Mouse (Mus musculus) left cerebral cortex, adult 11 months (tissue): ENCODE results near the gene Lrp6.

Experiments
- DNase-seq: peaks from one replicate; pipeline ENCODE4 v3.0.0; 2022; ENCODE audit warnings: low spot score

The Lrp6 gene

DNA sequence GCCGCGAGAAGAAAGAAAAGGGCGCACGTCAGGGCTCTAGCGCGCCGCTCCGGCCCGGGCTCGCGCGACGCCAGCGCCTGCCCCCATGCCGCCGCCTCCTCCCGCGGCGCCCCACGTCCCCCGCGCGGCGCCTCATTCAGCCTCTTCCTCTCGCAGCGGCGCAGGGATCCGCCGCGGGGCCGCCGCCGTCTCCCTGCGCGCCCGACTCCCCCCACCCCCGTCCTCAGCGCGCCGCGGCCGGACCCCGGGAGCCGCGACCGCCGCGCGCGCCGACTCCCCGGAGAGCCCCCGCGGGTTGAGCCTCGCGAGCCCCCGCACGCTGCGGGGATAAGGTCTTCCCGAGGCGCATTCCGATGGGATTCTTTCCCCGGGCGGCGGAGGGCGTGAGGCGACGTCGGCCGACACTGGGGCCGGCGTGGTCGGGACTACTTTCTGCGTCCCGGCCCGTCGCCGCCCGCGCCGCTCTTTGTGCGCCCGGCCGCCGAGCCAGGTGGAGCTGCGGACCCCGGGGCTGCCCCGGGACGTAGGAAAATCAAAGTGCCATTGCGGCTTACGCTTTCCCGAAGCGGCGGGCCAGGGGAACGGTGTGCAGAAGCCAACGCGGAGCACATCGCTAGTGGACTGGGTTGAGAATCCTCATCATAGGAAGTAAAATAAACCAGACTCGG lies at the start of gene Lrp6:
TSS of gene Lrp6 (minus strand) at position 148 of the 668 bp plus-strand sequence.
- peak; percentile 55 for DNase-seq

DNA sequence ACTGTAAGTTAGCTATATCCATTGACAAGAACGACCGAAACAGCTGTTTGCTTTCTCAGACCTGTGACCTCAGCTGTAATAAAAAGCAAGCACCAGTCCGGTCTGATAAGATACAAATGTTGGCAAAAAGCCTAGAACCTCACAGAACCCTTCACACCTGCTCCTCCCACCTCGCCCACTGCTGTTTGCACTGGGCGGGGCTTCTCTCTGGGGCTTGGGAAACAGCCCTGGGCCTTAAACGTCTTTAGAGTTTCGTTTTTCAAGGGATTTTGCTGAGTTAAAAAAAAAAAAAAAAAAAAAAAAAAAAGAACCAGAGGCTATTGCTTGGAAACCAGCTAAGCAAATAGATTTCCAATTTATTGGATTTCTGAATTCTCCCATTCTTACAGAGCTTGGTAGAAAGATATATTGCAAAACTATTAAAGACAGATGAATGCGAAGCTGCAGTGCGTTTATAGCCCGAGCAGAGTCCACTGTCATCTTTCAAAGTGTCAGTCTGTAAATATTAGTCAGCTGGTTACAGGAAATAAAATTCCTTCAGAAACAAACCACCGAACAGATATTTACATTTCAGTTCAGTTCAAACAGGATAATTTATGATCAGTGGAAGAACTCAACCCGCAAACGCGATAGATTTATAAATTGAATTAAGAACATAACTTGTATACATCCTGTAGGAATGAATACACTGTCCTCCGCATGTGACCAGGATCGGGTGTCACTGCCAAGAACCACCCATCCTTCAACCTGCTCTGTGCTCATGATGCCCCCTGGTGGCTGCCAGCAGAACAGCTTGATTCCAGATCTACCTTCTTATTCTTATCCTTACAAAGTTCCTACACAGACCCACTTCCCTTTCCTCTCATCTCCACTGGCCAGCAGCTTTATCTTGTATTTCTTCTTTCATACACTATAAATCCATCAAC lies 48.2 kb upstream of the Lrp6 start:
- DNase-seq: peak; percentile 77

DNA sequence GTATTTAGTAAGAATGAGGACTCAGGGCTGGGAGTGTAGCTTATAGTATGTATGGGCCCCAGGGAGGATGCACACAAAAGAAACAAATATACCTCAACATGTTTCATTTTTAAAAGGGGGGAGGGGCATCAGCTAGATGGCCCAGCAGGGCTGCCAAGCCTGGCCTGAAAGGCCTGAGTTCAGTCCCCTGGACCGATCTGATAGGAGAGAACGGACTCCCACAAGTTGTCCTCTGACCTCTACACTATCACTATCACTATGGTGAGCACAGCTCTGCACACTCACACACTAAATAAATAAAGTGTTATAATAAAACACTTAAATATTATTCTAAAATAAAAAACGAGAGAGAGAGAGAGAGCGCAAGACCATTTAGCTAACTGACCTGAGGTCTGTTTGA lies 47.6 kb upstream of the Lrp6 start:
- no peak for DNase-seq

DNA sequence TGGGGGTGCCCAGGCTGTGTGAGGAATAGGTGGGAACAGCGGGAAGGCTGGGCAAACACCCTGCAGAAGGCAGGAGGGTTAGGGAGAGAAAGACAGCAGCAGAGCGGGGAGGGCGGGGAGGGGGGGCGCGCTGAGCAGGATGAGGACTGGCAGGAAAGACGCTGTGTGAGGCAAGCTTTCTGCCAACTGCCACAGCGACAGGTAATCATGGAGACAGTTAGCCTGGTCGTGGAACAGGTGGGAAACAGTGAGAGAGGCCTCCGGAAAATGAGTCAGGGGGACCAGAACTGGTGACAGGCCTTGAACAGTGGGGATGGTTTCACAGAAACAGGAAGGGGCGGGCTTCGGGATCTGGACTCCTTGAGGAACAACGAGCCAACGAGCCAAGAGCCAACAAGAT lies 45.1 kb upstream of the Lrp6 start:
- no peak for DNase-seq

DNA sequence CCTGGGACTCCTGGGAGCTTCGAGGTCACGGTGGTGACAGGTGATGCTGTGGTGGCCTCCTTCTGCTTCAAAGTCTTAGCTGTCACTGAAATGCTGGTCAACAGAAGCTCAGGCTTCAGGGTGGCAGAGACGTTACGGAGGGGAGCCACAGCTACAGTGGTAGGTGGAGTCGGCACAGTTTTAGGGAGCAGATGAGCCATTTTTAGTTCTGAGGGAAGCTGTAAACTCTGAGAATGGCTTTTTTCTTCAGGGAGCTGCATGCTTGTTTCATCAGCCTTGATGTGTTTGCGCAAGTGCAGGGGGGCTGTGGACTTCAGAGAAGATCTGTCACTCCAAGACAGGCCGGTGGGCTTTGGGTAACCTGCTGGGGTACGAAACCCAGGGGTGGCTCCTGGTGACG lies 43.6 kb upstream of the Lrp6 start:
- DNase-seq: no peak

DNA sequence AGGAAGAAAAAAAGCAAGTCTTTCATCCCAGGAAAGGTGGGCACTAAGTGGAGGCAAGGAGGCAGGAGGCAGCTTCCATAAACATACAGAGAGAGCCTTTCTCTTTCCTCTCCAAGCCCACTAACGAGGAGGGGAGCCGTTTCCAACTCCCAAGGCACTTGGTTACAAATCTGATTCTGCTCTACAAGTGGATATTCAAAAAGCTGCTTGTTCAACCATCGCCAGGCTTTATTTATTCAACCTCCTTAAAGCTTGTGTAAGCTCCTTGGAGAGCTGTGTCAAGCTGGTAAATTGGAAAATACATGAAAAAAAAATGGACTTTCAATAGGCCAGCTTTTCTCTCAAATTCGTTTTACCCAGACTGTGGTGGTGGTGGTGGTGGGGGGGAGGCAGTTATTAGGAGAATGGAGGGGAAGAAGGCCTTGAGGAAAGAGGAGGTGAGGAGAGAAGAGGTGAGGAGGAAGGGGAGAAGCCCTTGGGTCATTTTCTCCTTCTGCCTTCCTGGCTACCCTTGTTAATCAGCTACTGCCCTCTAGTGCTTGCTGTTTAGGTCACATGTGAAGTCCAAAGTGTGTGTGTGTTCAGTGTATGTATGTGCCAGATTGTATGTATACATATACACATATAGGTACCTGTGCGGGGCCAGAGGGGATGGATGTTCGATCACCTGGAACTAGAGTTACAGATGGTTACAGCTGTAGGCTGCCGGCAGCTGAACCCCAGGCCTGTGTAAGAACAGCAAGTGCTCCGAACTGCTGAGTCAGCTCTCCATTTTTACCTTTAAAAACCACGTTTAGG lies 40.4 kb upstream of the Lrp6 start:
- no peak for DNase-seq

DNA sequence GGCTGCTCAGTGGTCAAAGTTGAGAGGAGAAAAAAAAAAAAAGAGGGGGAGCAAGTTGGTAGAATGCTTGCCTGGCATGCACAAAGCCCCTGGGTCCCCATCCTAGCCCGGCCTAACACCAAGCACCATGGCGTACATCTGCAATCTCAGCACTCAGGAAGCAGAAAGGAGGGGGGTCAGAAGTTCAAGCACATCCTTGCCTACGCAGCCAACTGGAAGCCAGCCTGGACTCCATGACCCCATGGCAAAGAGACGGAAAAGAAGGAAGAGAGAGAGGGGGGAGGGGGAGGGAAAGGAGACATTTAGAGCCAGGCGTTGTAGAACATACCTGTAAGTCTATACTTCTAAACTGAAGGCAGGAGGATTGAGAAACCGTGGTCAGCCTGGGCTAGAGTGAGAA lies 39.8 kb upstream of the Lrp6 start:
- no peak for DNase-seq

DNA sequence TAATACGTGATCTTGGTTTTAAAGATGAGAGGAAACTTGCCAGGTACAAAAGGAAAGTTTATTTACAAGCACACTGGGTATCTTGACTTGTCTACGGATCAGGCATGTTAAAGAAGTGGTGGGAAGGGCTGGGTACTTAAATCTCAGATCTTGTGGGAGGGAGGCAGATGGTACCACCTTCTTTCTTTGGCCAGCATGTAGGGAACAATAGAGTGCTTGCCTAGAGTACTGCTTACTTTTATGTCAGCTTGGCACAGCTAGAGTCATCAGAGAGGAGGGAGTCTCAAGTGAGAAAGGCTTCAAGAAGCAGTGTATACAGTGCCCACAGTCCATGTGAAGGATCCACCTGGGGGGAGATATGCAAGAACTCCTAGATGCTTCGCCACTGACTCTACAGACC lies 38.4 kb upstream of the Lrp6 start:
- no peak for DNase-seq

DNA sequence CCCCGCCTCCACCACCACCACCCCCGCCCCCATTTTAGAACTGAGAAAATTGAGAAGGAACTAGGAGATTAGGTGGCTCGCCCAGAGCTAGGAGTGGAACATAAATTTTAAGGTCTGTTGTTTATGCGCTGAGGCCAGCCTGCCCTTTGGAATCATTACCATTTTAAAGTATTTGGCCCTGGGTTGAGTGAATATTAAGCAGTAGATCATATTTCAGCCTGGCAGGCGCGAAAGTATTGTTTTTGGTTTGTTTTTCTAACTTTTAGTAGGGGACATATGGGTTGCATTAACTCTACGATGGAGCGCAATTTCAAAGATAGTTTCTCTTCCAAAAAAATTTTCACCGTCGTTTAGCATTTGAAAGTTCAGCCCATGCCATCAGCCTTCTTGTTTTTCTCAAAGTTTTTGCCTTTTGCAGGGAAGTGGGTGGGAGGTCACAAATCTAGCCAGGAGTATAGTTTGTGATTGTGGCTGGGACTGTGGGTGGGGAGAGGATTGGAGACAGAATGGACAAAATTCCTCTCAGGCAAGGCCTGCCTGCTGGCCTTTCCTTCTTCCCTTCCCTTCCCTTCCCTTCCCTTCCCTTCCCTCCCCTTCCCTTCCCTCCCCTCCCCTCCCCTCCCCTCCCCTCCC lies 35.7 kb upstream of the Lrp6 start:
- no peak for DNase-seq

DNA sequence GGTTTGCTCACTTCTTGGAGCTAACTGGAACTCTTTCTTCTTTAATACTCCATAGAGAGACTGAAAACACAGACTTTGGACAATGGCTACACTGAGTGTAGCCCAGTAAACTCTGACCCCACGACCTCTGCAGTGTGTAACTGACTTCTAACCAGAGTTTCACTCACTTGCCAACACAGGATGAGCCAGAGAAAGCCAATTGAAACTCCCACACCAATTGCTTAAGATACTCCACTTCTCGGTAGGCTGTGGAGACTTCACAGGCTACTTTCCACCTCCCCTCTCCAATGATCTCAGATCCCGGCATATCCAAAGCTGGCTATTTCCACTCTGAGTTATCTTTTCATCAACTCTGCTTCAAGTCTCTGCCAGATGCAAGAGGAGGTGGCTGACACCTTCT lies 35.0 kb upstream of the Lrp6 start:
- no peak for DNase-seq

DNA sequence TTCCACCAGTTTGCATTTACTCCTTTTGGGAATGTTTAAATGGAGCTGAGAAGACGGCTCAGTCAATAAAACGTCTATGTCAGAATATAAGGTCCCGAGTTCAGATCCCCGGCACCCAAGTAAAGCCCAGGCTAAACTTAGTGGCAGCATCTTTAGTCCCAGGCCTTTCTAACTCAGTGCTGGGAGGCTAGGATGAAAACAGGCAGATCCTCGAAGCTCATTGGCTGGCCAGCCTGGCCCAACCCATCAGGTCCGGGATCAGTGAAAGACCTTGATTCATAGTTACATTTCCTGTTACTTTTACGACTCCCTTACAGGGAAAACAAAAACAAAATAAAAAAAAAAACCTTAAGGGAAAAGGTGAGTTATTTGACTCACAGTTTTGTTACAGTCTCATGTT lies 34.4 kb upstream of the Lrp6 start:
- DNase-seq: no peak

DNA sequence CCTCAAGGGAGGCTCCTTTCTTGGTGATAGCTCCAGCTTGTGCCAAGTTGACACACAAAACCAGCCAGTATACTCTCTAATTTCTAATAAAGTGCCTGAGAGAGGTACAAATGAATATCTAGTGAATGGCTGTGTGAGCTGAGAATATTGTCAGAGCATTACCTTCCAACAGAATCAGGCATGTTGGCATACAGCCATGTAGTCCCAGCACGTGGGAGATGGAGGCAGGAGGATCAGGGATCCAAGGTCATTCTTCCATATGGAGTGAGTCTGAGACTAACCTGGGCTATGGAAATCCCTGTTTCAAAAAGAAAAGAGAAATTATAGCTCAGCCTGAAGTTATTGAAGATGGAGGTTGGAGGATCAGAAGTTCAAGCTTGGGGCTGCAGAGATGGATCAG lies 32.5 kb upstream of the Lrp6 start:
- no peak for DNase-seq

DNA sequence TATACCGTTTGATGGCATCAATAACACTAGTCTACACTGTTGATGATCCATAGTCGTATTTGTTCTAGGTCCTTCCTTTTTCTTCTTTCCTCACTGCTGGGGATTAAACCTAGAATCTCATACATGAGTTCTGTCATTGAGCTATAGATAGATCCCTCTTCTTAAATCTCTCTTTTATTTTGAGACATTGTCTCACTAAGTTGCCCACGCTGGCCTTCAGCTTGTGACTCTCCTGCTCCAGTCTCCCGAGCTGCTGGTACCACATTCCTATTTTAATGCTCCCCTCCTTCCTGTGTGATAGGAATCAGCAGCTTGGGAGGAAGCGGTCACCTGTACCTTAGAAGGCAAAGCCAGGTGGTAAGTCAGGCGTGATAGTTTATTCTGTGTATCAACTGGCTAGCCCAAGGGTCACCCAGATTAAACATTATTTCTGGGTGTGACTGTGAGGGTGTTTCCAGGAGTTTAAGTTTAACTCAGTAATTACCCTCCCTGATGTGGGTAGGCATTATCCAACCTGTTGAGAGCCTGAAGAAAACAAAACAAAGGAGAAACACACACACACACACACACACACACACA lies 31.0 kb upstream of the Lrp6 start:
- DNase-seq: no peak

DNA sequence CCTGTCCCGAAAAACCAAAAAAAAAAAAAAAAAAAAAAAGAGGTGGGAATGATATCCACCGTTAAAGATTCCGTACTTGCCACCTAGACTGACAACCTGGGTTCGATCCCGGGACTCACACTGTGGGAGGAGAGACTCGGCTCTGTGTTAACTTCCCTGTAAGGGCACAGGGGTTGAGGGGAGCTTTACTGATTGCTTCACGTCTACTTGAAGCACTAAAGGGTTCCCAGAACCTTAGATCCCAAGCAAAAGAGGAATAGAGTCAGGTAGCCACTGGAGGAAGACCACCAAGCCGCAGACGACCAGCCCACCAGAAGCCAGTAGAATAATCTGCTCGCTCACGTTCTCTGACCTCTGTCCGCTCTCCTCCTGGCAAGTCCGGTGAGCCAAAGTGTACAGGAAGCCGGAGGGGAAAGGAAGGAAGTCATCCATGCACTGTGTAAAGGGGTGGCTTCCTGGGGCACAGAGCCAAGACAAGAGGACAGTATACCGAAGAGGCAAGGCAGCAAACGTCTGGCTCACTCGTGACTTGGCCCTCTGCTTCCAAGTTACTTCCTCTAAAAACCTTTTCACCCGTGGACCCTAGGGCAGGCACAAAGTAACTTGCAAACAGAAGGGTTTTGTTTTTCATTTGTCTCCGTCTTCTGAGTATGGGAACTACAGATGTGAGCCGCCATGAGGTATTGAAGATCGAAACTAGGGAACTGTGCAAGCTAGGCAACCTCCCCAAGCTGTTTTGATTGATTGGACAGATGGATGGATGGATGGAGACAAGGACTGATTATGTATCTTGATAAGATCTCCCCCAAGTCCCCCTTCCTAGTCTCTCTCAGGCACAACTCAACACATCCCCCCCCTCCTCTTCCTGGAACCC lies 28.0 kb upstream of the Lrp6 start:
- no peak for DNase-seq

DNA sequence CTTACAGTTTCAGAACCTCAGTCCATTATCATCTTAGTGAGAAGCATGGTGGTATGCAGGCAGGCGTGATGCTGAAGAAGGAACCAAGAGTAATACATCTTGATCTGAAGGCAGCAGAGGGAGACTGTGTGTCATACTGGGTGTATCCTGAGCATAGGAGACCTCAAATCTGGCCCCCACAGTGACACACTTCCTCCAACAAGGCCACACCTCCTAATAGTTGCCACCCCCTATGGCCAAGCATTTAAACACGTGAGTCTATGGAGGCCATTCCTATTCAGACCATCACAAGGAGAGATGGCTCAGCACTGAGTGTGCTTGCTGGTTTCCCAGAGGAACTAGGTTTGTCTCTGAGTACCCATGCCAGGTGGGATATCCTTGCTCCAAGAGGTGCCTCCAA lies 24.8 kb upstream of the Lrp6 start:
- DNase-seq: no peak

DNA sequence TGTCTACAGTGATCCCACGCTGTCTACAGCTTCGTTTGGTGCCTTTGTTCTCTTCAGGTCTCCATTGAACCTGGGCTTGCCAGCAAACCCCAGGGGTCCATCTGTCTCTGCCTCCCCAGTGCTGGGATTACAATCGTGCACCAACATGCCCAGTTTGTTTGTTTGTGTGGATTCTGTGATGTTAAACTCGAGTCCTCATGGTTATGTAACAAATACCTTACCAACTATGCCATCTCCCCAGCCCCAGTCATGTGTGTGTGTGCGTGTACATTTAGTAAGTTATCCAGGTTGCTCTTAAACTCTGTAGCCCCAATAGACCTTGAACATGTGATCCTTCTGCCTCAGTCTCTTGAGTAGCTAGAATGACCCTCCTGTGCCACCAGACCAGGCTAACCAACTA lies 19.5 kb upstream of the Lrp6 start:
- no peak for DNase-seq

DNA sequence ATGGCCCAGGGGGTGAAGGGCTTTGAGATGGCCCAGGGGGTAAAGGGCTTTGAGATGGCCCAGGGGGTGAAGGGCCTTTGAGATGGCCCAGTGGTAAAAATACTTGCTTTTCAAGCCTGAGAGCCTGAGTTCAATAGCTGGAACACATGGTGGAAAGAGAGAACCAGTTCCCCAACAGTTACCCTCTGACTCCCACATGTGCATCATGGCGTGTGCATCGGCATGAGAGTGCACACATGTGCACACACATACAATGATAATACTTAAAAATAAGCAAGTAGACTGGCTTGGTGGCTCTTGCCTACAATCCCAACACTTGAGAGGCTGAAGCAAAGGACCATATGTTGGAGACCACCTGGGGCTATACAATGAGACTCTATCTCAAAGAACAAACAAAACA lies 17.9 kb upstream of the Lrp6 start:
- no peak for DNase-seq

DNA sequence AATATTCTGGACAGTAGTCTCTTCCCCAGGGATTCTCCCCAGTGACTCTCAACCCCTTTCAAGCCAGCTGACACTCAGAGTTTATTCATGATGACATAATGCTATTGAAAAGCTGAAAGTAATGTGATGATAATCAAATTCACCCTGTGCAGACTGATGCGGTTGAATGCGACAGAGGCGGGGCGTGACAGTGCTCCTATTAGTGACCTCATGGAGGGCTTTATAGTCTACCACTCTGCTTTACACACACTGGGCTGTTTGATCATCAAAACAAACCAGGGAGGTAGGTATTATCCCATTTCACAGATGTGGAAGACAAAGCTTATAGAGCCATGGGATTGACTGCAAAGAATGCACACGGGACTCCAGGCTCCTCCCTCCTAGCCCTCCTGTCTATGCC lies 15.3 kb upstream of the Lrp6 start:
- DNase-seq: no peak

DNA sequence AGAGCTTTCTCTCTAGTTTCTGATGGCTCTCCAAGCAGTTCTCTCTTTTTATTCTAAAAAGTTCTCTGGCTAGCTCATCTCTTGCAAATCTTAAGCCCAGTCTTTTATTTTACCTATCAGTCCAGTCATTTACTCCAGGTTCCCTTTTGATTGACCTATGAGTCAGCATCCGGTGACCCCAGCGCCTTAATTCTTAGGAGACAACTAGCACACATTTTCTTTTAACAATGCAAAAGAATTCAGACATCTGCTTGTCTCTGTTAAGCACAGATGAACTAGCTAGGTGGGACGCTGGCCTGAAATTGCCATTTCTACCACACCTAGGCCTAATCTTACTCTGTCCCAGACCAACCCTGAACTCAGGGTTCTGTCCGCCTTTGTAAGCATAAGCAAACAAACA lies 12.7 kb upstream of the Lrp6 start:
- DNase-seq: no peak

DNA sequence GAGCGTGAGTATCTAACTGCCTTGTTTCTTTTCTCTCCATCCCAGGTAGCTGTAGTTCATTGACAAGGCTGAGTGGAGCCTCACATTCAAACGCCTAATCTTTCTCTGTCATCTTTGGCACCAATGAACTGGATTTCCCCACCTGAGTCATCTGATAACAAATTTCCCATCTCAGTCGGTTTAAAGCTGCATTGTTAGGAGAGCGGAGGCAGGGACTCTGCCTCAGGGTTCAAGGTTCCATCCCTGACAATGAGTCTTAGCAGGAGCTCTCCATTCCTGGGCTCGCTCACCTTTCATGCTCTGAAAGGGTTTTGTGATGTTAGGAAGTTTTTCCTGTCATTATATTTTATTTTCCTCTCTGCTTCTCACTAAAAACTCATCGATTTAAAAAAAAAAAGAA lies 11.3 kb upstream of the Lrp6 start:
- DNase-seq: no peak

DNA sequence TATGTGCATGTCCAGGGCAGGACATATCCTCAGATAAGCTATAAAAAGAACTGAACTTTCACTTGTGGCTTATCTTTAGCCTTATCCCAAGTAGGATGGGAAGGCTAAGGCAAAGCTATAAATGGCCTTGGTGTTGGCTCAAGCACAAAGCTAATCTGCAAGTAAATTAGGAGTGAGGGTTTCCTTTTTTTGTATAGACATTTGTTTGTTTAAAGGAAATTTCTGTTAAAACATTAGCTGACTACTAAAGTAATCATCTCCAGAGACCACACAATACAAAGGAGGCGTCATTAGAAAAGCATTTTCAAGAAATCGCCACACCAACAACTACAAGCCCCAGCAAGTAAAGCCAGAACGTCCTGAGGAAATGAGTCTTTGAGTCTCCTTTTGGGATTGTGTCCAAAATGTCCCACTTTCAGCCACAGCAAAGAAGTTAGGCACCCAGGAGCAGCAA lies 8.6 kb upstream of the Lrp6 start:
- DNase-seq: no peak
